Mouse (Mus musculus) midbrain, embryonic 15.5 days (tissue): ENCODE results near the gene Tagap. TPM values are rescaled to one million over a fixed set of nuclear protein-coding genes. Genes with fewer than 3 reads are reported as not detected.
"Not testable (repeated sequence)": the region's sequence is repeated elsewhere in the genome, so short reads cannot be mapped to it uniquely, and the experiment has no call there.

Experiments used
- ATAC-seq: fragments of 200-750 bp; cut with Nextera tagmentation; replicated peaks from 2 replicates; pipeline ENCODE4 v1.8.0; 2017; ENCODE audit warnings: moderate TSS enrichment
- H3K27ac ChIP-seq: fragments of 300-500 bp; sonication (generic); 2 replicates; pipeline ENCODE4 v1.5.1; 2015; ENCODE audit warnings: mild to moderate bottlenecking, inconsistent platforms
- H3K27me3 ChIP-seq: fragments of 300-500 bp; sonication (generic); replicated peaks from 2 replicates; pipeline ENCODE4 v1.6.1; 2015; ENCODE audit warnings: inconsistent platforms
- H3K36me3 ChIP-seq: fragments of 300-500 bp; sonication (generic); replicated peaks from 2 replicates; pipeline ENCODE4 v1.6.1; 2015; ENCODE audit warnings: inconsistent platforms
- H3K4me1 ChIP-seq: fragments of 300-500 bp; sonication (generic); 2 replicates; pipeline ENCODE4 v1.6.1; 2015; ENCODE audit warnings: inconsistent platforms
- H3K4me2 ChIP-seq: fragments of 300-500 bp; sonication (generic); 2 replicates; pipeline ENCODE4 v1.6.1; 2015; ENCODE audit warnings: inconsistent platforms, mild to moderate bottlenecking, moderate library complexity
- H3K4me3 ChIP-seq: fragments of 300-500 bp; sonication (generic); 2 replicates; pipeline ENCODE4 v1.5.1; 2015; ENCODE audit warnings: mild to moderate bottlenecking, inconsistent platforms
- H3K9ac ChIP-seq: fragments of 300-500 bp; sonication (generic); 2 replicates; pipeline ENCODE4 v1.6.1; 2015; ENCODE audit warnings: mild to moderate bottlenecking, inconsistent platforms
- H3K9me3 ChIP-seq: fragments of 300-500 bp; sonication (generic); 2 replicates; pipeline ENCODE4 v1.6.1; 2016; ENCODE audit warnings: inconsistent platforms
- WGBS: fragments of 180-500 bp; shearing (Covaris S2); methylation state at CpG from one replicate; pipeline ENCODE4 v1.1.7; 2015; ENCODE audit warnings: mixed read lengths; 5-methylcytosine and 5-hydroxymethylcytosine counted together
- polyA plus RNA-seq: library from polyadenylated mRNA; unstranded; fragments of >200 nt; fragmentation: Nextera tagmentation; extraction: Ambion mirVana; gene quantifications from 2 replicates; pipeline ENCODE4 v1.2.1, GENCODE M21; 2015

Gene Tagap
- polyA plus RNA-seq, 1 experiment from 2014 or later = 0.89 TPM

- not testable (repeated sequence) for H3K36me3 ChIP-seq, H3K27me3 ChIP-seq, H3K9me3 ChIP-seq, H3K4me1 ChIP-seq
- Histone ChIP-seq H3K4me2 (peak overlapping the region; percentile 58), H3K27ac (peak overlapping the region; percentile 93), H3K9ac (peak overlapping the region; percentile 73), H3K4me3 (peak overlapping the region; percentile 62)
- WGBS = 0% methylated on average over 20 of the region's 27 CpGs
- ATAC-seq = peak; percentile 83
Measured at GRCm38 (mm10) chr17:7946053-7946627, 20.3 kb downstream of the Tagap start.

GRCm38 (mm10) chr17:7951333-7951732 is 25.5 kb downstream of the Tagap start:
- not testable (repeated sequence) for H3K4me1 ChIP-seq, H3K36me3 ChIP-seq, ATAC-seq, H3K4me2 ChIP-seq, H3K4me3 ChIP-seq, H3K27ac ChIP-seq, H3K27me3 ChIP-seq, H3K9me3 ChIP-seq, H3K9ac ChIP-seq
- no CpG with 5 or more reads among the region's 4 CpGs for WGBS

- not testable (repeated sequence) for ATAC-seq
- WGBS = 89% methylated on average over 9 of the region's 9 CpGs
Measured at GRCm38 (mm10) chr17:7957242-7957641, 31.4 kb downstream of the Tagap start.

GRCm38 (mm10) chr17:7963333-7963732 is 37.5 kb downstream of the Tagap start:
- H3K36me3 ChIP-seq = not testable (repeated sequence)

More at GRCm38 (mm10) chr17:7957242-7957641, 31.4 kb downstream of the Tagap start:
- H3K4me1 ChIP-seq, H3K9ac ChIP-seq, H3K27ac ChIP-seq, H3K4me3 ChIP-seq, H3K9me3 ChIP-seq, H3K27me3 ChIP-seq, H3K36me3 ChIP-seq, H3K4me2 ChIP-seq: not testable (repeated sequence)

GRCm38 (mm10) chr17:7964398-7964797 is 38.6 kb downstream of the Tagap start:
- H3K9ac ChIP-seq, H3K4me2 ChIP-seq, ATAC-seq, H3K4me3 ChIP-seq, H3K27me3 ChIP-seq, H3K36me3 ChIP-seq, H3K27ac ChIP-seq, H3K9me3 ChIP-seq, H3K4me1 ChIP-seq: not testable (repeated sequence)
- 90% methylated on average over 2 of the region's 2 CpGs for WGBS

More at GRCm38 (mm10) chr17:7963333-7963732, 37.5 kb downstream of the Tagap start:
- WGBS = 93% methylated on average over 4 of the region's 4 CpGs
- not testable (repeated sequence) for ATAC-seq, H3K4me2 ChIP-seq, H3K4me3 ChIP-seq, H3K27me3 ChIP-seq, H3K4me1 ChIP-seq, H3K9ac ChIP-seq, H3K27ac ChIP-seq, H3K9me3 ChIP-seq

- not testable (repeated sequence) for ATAC-seq, H3K4me1 ChIP-seq, H3K9ac ChIP-seq, H3K4me2 ChIP-seq, H3K9me3 ChIP-seq, H3K4me3 ChIP-seq, H3K27me3 ChIP-seq, H3K36me3 ChIP-seq, H3K27ac ChIP-seq
- 94% methylated on average over 4 of the region's 5 CpGs for WGBS
Measured at GRCm38 (mm10) chr17:7968490-7968889, 42.7 kb downstream of the Tagap start.

GRCm38 (mm10) chr17:7969782-7970181 is 44.0 kb downstream of the Tagap start:
- H3K4me2 ChIP-seq, H3K4me1 ChIP-seq, ATAC-seq, H3K9me3 ChIP-seq, H3K27me3 ChIP-seq, H3K4me3 ChIP-seq, H3K9ac ChIP-seq, H3K36me3 ChIP-seq, H3K27ac ChIP-seq: not testable (repeated sequence)
- 100% methylated on average over 2 of the region's 6 CpGs for WGBS

- ATAC-seq, H3K9me3 ChIP-seq, H3K27ac ChIP-seq, H3K27me3 ChIP-seq, H3K4me2 ChIP-seq, H3K4me3 ChIP-seq, H3K36me3 ChIP-seq, H3K9ac ChIP-seq, H3K4me1 ChIP-seq: not testable (repeated sequence)
- WGBS = 76% methylated on average over 1 of the region's 2 CpGs
Measured at GRCm38 (mm10) chr17:7983484-7983883, 57.7 kb downstream of the Tagap start.

Other genes starting within 250 kb of the Tagap start
- gene Fndc1, start 98.7 kb upstream of the Tagap start, polyA plus RNA-seq = 6.9 TPM in 2 replicates
- 79.0 and 79.4 TPM in 2 replicates for gene Rsph3a, start 19.6 kb downstream of the Tagap start, polyA plus RNA-seq
- 0.18 and 0.61 TPM in 2 replicates for gene Gm49673, start 221.8 kb downstream of the Tagap start, polyA plus RNA-seq
- 9.9 and 10.8 TPM in 2 replicates for gene Rnaset2a, start 222.1 kb downstream of the Tagap start, polyA plus RNA-seq
- 25.3 and 26.4 TPM in 2 replicates for gene Fgfr1op, start 239.5 kb downstream of the Tagap start, polyA plus RNA-seq